Mouse (Mus musculus): ENCODE measurements around the gene Ndufa6.
"Not testable (repeated sequence)": the region's sequence is repeated elsewhere in the genome, so short reads cannot be mapped to it uniquely, and the experiment has no call there.

Gene Ndufa6

DNA sequence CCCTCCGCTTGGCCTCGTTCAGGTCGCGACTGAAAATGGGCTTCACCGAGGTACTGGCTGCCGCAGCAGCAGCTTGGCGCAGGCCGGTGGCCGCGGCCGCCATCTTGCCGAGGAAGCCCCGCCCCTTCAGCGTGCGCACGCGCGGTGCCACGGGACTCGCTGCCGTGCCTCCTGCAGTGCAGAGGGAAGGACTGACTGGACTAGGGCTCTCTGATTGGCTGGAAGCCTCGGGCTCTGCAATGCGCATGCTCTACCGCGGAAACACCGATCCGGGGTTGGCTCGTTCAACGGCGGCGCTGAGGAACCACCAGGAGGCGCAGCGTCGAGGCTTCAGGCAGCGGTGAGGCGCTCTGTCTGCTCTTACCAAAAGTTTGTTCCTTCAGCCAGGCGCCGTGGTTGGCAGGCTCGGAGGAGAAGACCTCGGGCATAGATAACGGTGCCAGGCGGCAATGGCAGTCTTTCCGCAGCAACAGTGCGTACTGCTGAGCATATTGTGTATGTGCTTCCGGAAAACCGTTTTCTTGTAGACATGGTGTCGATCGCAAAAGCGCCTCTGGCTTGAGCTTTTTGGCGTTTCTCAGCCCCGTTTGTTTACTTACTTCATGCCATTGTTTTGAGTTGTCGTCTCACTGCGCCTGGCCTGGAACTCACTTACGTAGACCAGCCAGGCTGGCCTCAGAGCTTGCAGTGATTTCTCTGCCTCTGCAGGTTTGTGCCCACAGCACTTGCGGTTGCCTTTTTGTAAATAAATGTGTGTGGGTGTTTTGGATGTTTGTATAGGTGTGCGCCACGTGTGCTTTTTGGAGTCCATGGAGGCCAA lies at the start of gene Ndufa6:
Gene Ndufa6, minus strand, starts transcription at position 197 of the 820 bp plus-strand sequence.
- DNase-seq: peak; percentile 97

DNA sequence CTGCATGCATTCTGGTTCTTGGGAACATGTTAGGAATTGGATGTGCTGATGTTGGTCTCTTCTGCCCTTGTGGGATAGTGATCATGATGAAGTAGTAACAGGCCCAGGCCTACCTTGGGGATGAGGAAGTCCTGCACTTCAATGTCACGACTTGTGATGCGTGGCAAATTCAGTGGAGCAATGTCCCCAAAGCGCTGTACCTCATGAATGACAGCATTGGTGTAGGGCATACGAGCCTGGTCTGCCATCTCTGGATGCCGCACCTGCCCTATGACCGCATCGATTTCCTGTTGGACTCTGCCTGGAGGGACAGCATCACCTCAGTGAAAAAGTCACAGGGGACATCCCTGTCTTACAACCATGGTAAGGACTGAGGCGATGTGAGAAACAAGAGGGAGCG lies 49.5 kb upstream of the Ndufa6 start:
- no peak for DNase-seq

DNA sequence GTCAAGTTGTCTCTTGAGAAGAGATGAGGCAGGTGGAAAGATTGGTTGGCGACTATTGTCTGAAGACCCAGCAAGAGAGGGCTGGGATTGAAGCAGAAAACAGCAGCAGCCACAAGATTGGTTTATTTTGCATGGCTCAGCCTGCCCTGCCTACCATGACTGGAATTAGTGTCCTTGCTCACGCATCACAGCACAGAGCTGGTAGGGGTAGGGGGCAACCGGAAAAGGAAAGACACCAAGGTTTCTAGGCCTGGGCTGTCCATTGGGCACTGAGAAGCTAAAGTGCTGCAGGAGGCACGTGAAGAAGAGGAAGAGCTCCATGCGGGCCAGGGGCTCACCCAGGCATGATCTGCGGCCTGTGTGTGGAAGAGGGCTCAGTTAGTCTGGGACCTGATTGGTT lies 48.6 kb upstream of the Ndufa6 start:
- DNase-seq: no peak

DNA sequence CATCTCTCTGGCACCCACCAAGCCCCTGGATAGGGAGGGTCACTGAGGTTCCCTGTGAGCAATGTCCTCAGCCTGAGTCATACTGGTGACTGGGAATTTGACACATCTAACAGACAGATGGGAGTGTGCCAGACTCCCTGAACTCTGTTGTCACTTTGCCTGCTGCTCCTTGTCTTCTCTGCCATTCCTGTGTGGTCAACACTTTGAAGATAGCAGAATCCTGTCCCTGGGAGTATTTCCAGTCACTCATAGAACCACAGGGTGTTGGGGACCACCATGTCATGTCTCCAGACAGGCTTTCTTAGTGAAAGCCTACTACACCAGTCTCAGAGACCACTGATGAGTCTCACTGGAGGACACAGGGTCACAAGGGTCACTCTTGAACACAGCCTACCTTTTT lies 48.0 kb upstream of the Ndufa6 start:
- no peak for DNase-seq

DNA sequence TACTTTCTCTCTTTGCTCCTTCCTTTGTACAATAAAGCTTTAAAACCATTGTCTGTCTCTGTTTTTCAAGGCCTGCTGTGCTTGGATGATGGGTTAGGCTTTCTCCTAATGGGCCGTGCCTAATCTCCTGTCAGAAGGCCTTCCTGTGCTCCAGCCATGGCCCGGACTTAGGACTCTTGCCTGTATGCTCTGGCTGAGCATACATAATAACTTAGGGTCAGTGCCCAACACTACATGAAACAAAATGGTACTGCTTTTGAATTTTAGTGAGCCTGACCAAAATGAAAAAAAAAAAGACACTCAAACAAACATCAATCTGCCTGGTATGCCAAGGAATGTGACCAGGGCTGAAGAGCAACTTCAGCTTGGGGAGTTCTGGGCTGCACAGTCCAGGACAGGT lies 47.4 kb upstream of the Ndufa6 start:
- no peak for DNase-seq

DNA sequence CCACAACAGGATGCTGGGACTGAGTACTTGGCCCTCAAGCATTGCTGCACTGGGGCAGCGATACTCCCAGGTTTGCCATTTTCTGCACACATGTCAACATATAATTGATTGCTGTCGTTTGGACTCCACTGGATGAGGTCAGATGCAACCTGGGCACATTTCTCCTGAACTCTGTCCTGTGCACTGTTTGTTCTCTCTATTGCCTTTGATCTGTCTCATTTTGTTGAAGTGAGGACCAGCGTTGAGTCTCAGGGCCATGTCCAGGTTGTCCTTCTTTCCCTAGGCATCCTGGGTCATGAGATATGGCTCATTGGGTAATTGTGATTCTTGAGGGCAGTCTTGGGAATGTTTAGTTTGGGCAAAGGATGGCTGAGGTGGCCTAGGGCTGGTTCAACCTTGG lies 41.8 kb upstream of the Ndufa6 start:
- DNase-seq: not testable (repeated sequence)

DNA sequence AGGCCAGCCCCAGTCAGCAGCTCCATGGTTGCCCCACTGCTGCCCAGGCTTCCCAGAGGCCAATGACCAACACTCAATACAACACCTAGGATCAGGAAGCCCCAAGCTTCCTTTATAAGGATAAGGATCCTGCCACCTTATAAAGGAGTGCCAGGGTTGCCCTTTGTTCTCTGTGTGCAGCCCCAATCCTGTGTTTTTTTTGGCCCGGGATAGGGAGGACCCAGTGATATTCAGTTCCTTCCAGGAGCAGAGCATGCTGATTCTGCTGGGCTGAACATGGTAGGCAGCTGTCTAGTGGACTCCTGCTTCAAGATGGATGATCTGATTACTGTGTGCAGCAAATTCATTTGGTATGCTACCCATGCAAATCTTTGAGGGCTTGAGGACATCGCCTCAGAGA lies 39.8 kb upstream of the Ndufa6 start, which contains the start of gene Cyp2d11:
Gene Cyp2d11, minus strand, starts transcription at position 101 of the 400 bp plus-strand sequence.
- not testable (repeated sequence) for DNase-seq

DNA sequence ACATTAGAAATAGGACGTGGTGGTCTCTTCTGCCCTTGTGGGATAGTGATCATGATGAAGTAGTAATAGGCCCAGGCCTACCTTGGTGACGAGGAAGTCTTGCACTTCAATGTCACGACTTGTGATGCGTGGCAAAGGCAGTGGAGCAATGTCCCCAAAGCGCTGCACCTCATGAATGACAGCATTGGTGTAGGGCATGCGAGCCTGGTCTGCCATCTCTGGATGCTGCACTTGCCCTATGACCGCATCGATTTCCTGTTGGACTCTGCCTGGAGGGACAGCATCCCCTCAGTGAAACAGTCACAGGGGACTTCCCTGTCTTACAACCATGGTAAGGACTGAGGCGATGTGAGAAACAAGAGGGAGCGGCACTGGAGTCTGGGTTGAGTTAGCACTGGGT lies 35.8 kb upstream of the Ndufa6 start:
- DNase-seq: not testable (repeated sequence)

DNA sequence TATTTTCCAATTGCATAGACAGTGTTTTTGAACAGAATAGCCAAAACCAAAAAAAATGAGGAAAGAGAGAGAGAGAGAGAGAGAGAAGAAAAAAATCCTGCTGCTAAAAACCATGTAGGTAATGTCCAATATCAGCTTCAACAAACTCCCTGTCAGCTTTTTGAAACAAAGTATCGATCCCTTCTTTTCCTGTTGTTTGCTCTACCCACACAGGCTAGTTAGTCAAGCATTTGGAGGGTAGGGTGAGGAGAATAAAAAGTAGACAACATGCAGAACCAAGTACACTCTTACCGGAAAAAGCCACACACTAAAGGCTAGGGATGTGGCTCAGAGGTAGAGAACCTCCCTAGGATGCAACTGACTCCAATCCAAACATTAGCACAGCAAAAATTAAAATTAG lies 31.6 kb upstream of the Ndufa6 start:
- DNase-seq: no peak

DNA sequence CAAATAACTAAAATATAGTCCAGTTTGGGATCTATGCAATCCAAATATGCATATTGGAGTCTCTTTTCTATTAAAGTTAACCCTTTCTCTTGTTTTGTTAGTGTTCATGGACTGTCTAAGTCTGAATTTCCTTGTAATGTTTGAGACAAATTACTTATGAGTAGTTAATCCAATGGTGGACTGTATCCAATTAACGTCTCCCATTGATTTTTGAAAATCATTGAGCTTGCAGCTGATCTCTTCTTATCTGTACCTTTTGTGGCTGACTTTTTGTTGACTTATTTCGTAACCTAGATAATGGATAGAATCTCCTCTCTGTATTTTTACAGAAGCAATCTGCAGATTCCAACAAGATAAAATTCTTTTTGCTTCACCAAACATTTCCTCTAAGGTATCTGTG lies 28.3 kb upstream of the Ndufa6 start:
- no peak for DNase-seq

DNA sequence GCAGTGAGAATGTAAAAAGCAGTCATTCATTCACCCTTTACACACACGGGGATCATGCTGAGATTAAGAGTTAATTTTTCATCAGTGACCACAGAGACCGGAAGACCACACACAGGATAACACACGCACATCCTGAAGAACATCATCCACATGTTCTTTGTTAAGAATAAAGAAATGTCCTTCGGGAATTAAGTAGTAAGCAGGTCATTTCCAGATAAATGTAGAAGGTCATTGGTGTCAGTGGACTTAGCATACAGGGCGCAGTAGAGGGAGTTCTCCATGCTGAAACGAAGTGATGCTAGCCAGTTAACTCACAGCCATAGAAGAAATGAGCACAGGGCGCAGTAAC lies 26.6 kb upstream of the Ndufa6 start:
- DNase-seq: no peak

DNA sequence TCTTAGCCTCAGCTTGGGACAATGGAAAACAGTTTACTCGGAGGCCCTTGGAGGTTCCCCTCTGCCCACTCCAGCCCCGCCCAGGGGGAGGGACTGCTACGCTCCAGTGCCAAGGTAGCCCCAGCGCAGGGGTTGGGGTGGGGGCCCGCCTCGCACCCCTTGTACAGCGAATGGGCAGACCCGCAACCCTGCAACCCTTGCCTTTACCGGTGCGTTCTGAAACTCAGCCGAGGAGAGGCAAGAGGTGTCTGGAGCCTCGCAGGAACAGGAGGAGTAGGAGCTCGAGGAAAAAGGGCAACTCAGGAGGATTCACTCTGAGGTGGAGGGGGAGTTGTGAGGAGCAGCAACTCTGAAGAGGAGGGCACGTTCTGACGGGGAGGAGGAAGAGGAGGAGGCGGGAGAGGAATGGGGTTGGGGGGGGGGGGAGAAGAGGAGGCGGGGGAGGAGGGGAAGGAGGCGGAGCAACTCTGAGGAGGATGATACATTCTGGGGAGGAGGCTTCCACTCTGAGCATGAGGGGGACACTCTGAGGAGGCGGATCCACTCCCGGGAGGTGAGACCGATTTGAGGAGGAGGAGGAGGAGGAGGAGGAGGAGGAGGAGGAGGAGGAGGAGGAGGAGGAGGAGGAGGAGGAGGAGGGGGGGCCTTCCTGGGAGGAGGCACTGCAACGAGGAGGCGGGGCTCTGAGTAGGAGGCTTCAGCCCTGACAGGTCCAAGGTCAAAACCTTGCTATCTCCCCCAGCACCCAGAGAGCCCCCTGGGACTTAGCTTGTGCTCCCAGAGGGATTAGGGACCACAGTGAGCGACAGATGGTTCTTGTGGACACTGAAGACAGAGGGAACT lies 26.0 kb upstream of the Ndufa6 start, which contains the start of gene Cyp2d22:
Gene Cyp2d22, minus strand, starts transcription at position 390 of the 843 bp plus-strand sequence.
- DNase-seq: no peak

DNA sequence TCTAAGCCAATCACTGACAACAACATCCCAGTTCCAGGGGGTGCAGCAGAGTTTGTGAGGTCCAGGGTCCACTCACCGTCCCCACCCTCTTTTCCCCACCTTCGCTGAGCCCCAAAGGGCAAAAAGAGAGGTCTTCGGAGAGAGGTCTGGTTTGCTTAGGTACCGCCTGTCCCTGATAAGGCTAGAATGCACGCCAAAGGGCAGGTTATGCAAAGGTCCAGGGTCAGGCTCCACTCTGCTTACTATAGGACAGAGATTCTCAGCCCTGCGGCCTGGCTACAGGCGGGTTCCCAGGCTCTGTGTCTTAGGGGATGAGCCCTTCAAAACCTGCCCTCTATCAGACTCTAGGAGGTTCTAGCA lies 25.4 kb upstream of the Ndufa6 start:
- no peak for DNase-seq

DNA sequence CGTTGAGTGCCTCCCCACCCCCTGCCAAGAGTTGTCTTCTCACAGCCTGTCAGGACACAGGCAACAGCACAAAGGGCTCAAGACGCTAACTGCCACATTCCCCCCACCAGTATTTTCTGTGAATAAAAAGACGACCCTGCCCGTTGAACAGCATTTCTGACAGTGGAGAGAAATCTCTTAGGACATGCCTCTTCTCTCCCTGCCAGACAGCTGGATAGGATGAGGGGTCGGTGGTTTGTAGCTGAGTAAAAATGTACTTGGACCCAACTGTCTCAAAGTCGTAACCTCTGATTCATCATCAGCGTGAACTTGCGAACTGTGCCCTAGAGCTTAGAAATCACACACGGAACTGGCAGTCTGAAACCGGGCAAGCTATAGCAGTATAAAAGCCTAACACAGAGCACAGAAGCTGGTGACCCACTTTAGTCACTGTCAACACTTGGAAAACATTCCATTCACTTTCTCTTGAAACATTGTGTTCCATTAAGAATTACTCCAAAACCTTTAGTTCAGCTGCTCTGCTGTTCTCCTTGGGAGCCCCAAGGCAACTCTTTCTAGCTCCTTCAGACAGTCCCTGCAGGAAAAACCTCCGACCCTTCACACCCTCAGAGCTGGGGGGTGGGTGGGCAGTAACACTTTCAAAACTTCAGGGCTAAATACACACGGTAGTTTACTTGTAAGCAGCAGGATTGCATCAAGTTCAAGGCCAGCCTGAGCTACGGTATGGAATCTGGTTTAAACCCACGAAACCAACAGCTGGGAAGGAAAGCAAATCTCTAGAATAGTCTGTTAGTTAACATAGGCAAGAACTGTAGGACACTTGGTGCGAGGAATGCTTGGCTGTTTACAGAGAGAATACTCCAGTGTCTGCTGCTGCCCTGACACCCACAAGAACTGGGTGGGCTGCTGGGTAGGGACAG lies 24.4 kb upstream of the Ndufa6 start:
- no peak for DNase-seq

DNA sequence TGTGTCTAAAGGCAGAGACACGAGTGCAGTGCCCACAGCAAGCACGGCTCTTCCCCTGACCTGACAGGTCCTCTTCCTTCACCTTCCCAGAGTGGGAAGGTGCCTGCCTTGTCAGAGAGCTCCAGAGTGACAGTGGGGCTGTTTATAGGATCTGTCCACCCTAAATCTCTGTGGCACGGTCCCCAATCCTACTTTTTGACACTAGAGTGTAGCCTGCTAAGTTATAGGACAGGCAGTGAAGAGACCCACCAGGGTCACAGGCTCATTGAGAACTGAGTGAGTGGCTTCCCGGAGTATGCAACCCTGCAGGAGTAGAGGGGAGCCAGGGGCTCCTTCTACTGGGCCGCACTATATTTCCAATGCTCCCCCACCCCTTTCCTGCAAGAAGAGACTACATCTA lies 23.6 kb upstream of the Ndufa6 start:
- no peak for DNase-seq

DNA sequence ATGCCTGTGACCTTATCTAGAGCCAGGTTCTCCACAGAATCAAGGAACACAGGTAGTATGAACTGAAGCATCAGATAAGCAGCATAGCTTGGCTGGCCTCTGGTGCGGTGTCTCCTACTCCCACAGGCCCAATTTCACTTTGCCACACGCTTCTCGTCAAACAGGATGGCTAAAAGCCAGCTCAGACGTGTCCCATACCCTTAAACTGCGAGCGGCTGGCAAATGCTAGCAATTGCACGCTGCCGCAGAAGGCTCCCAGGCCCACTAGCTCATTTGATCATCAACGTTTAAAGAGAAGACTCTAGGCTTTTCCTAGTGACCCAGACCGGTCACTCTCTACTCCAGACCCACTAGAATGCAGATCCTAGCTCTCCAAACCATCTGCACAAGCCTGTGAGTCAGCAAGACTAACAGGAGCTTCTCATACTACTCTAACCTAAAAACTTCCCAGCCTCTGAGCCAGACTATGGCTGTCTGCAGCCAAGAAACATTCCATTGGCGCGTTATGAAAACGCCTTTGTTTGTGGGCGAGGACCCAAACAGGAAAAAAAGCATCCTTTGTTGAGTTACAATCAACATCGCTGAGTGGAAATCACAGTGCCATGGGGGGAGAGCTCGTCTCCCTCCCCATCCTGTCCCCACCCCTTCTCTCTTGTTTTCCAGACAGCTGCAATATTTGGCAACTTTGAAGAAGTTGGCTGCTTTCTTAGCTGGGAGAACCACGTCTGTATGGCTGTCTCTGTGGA lies 22.4 kb upstream of the Ndufa6 start:
- DNase-seq: no peak

DNA sequence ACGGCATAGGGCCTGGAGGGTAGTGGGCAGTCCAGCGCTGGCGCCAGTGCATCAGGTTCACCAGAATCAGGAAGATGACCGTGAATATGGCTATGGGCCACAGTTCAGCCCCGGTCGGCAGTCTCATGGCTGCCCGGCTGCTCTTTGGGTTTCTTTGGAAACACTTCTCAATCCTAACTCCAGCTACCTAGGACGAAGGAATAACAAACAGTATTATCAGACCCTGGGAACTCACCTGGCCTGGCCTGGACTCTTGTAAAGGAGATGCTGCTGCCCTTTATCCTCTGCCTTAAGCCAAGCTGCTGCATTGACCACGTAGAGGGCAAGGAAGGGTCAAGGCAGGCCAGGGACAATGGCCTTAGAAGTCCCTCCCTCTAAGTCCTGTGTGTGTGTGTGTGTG lies 21.7 kb upstream of the Ndufa6 start:
- no peak for DNase-seq

DNA sequence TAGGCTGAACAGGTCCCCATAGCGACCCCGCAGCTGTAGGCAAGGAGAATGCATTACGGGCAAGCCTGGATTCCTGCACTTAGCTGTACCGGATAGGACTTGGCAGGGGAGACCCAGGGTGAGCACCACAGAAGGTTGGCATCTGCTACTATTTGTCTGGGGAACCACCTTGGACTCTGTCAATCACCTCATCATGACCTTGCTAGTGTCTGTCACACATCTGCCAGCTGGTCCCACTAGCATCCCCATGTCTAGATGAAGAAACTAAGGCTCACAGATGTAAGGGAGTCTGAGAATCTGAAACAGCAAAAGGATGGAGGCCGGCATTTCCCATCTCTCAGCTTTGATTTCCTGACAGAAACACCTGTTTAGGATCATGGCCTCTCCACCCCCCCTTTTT lies 20.3 kb upstream of the Ndufa6 start:
- no peak for DNase-seq

DNA sequence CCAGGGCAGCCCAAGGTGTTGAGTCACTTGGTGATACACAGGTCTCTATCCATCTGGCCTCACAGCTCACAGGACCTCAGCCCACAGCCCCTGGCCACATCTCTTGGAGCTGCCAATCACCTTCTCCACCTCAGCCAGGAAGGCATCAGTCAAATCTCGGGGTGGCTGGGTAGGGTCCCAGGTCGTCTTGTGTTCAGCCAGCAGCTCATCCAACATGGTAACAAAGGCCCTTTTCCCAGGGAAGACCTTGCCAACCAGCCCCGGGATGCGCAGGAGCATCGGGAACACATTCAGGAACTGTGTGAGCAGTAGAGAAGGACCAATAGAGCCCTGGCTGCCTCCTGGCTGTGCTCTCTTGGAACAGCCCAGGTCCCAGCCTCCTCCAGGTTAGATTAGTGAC lies 18.9 kb upstream of the Ndufa6 start:
- DNase-seq: no peak

DNA sequence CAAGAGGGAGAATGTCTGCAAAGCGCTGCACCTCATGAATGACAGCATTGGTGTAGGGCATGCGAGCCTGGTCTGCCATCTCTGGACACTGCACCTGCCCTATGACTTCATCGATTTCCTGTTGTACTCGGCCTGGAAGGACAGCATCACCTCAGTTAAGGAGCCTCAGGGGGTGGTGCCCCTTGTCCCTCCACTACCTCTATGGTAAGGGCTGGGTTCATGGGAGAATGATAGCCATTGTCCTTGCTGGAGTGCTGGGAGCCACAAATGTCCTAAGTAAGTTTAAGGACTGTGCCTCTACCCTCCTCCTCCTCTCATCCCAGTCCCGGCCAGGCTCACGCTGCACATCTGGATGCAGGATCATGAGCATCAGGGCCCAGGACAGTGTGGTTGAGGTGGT lies 18.3 kb upstream of the Ndufa6 start:
- no peak for DNase-seq

DNA sequence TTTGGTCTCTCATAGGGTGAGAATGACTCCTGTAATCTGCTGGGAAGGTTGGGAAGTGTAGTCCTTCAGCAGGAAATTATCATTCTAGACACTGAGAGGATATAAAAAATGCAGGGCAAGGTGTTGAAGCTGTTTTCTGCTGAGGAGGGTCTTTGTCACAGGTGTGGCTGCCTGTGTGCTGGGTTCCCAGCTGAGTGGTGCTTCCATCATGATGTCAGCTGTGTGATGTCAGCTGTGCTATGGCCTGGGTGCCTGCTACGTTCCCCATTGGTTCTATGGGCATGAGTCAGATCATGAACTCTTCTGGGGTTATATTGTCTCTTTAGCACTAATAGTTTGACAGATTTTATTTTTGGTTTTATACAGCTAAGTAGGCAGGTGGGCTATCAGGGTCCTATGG lies 14.7 kb upstream of the Ndufa6 start:
- DNase-seq: no peak

DNA sequence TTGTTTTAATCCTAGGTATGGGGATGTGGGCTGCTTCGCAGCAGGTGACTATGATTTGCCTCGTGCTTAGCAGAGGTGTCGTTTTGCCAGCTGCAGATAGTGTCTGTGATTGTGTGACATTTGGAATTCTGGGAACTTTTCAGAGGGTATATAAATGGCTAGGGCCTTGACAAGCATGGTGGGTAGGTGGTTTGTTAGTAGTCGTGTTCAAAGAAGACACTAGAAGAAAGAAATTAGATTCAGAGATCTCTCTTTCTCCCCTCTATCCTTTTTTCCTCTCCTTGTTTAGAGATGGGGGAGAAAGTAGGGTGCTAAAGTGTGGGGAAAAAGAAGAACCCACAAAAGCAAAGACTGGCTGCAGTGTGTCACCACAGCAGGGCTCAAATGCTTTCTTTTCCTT lies 14.0 kb upstream of the Ndufa6 start:
- DNase-seq: no peak
